Mouse (Mus musculus): ENCODE data around the gene Jag1. TPM values are rescaled to one million over a fixed set of nuclear protein-coding genes. Genes with fewer than 3 reads are reported as not detected.

The Jag1 gene
- polyA plus RNA-seq, 1 experiment from 2014 or later, result 1.2 TPM

Other genes with a start within 250 kb of the Jag1 start
- gene AL731706.2, start 231.0 kb downstream of the Jag1 start, polyA plus RNA-seq (2015; fragmentation: Nextera tagmentation; extraction: Ambion mirVana), result 14.7 and 18.1 TPM in 2 replicates
- gene Slx4ip, start 225.4 kb downstream of the Jag1 start, polyA plus RNA-seq (2015; fragmentation: Nextera tagmentation; extraction: Ambion mirVana), result 2.7 and 2.8 TPM in 2 replicates
- gene AL731706.1, start 225.3 kb downstream of the Jag1 start, polyA plus RNA-seq (2015; fragmentation: Nextera tagmentation; extraction: Ambion mirVana), result 15.1 and 15.5 TPM in 2 replicates
- 6.9 and 11.6 TPM in 2 replicates for gene Mkks, start 225.3 kb downstream of the Jag1 start, polyA plus RNA-seq (2015; fragmentation: Nextera tagmentation; extraction: Ambion mirVana)

Data from liver, embryonic 13.5 days (tissue).